Mouse (Mus musculus): ENCODE data around the gene Myo7a. TPM values are rescaled to one million over a fixed set of nuclear protein-coding genes. Genes with fewer than 3 reads are reported as not detected.

Gene Myo7a
- polyA plus RNA-seq, 1 experiment = 28.1 TPM

DNA sequence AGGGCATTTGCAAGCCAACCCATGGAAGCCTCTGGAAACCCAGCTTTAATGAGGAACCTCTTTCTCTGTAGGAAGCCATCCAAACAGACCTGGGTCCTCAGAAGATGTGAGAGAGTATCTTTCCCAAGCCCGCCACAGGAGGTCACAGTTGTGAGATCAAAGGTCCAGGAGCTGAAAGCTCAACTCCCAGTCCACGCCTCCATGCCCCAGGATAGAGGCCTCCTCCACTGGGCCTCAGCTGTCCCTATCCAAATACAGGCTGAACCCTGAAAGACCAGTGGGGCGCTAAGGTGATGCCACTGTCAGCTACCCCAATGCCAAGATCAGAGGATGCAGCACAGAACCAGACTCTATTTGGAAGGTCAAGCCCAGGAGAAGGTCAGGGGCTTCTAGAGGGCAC, 23.3 kb upstream of the Myo7a start:
- no peak for TF ChIP-seq CTCF (IDR thresholded peaks at IDR 0.05; ENCODE audit: extremely low read depth, insufficient read depth, insufficient read length, insufficient replicate concordance)
- TF ChIP-seq POLR2A (IDR thresholded peaks at IDR 0.05; ENCODE audit: low read depth, low read length) = no peak
- no peak overlapping the region for H3K27ac ChIP-seq (ENCODE audit: insufficient read depth, low read length)
- no peaks in the 10 kb centered on the region for H3K4me1 ChIP-seq (ENCODE audit: control insufficient read depth, insufficient read depth, insufficient read length)
- 91% methylated on average over 3 of the region's 3 CpGs for WGBS
- DNase-seq (ENCODE audit: low read depth in 1 of 2, low spot score in 2 of 2) = no peak
- H3K4me3 ChIP-seq (ENCODE audit: extremely low read depth, insufficient read depth, insufficient read length) = no peak overlapping the region
- H3K27me3 ChIP-seq (ENCODE audit: control insufficient read depth, insufficient read depth, low read length) = no peaks in the 10 kb centered on the region
- no peaks in the 10 kb centered on the region for H3K36me3 ChIP-seq (ENCODE audit: control insufficient read depth, insufficient read depth, low read length)

DNA sequence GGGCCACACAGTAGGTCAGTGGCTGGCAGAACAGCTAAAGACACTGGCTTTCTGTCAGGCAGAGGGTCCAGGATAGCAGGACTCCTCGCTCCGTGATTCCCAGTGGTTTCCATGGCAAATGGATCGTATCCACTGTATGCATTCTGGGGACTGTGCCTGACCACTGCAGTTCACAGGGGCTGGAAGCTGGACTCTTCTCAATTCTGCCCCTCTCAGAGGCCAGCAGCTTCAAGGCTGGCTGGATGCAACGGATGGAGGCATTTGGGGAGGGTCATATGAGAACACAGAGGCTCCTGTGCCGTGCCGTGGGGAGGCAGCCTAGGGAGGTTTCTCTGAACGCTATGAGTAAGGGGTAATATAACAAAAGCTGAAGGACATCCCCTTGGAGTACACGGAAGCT, 22.9 kb upstream of the Myo7a start:
- no peak overlapping the region for H3K4me3 ChIP-seq (ENCODE audit: extremely low read depth, insufficient read depth, insufficient read length)
- 96% methylated on average over 8 of the region's 8 CpGs for WGBS
- H3K4me1 ChIP-seq (ENCODE audit: control insufficient read depth, insufficient read depth, insufficient read length) = no peaks in the 10 kb centered on the region
- no peaks in the 10 kb centered on the region for H3K27me3 ChIP-seq (ENCODE audit: control insufficient read depth, insufficient read depth, low read length)
- H3K36me3 ChIP-seq (ENCODE audit: control insufficient read depth, insufficient read depth, low read length) = no peaks in the 10 kb centered on the region
- H3K27ac ChIP-seq (ENCODE audit: insufficient read depth, low read length) = no peak overlapping the region
- TF ChIP-seq POLR2A (IDR thresholded peaks at IDR 0.05; ENCODE audit: low read depth, low read length) (no peak), CTCF (IDR thresholded peaks at IDR 0.05; ENCODE audit: extremely low read depth, insufficient read depth, insufficient read length, insufficient replicate concordance) (no peak)
- DNase-seq (ENCODE audit: low read depth in 1 of 2, low spot score in 2 of 2) = no peak

DNA sequence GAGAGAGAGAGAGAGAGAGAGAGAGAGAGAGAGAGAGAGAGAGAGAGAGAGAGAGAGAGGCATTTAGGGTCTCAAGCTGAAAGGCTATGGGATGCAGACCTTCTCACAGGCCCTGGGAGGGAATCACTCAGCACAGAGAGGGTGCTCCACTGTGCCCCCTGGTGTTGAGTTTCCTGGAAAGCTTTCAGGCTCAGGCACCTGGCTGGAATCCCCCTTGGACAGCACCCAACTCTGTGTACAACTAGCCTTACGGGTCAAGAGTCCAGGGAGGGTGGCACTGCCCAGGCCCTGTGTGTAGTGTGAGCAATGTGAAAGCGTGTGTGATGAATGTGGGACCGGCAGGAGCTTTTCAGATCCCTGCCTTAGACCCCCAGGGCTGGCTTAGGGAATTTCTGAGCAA, 21.9 kb upstream of the Myo7a start:
- no peak overlapping the region for H3K27ac ChIP-seq (ENCODE audit: insufficient read depth, low read length)
- DNase-seq (ENCODE audit: low read depth in 1 of 2, low spot score in 2 of 2) = no peak
- H3K4me1 ChIP-seq (ENCODE audit: control insufficient read depth, insufficient read depth, insufficient read length) = no peaks in the 10 kb centered on the region
- TF ChIP-seq POLR2A (IDR thresholded peaks at IDR 0.05; ENCODE audit: low read depth, low read length) = no peak
- no peak for TF ChIP-seq CTCF (IDR thresholded peaks at IDR 0.05; ENCODE audit: extremely low read depth, insufficient read depth, insufficient read length, insufficient replicate concordance)
- no peak overlapping the region for H3K4me3 ChIP-seq (ENCODE audit: extremely low read depth, insufficient read depth, insufficient read length)
- H3K27me3 ChIP-seq (ENCODE audit: control insufficient read depth, insufficient read depth, low read length) = no peaks in the 10 kb centered on the region
- H3K36me3 ChIP-seq (ENCODE audit: control insufficient read depth, insufficient read depth, low read length) = no peaks in the 10 kb centered on the region
- WGBS = 89% methylated on average over 3 of the region's 3 CpGs

DNA sequence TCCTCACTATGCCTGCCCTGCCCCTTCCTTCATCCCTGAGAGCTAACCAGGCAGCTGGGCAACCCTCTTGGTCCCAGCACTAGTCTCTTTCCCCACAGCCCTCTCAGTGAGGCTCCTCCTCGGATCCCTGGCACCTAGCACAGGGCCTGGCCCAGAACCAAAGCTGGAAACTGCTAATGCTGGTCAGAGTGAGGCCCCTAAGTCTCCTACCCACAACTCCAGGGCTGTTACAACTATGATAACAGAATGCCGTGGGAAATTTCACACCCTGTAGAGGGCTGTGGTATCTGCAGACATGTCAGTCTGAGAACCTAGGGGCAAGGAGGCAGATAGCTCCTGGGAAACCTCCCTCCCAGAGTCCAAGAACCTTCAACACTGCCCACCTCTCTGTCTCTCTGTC, 21.3 kb upstream of the Myo7a start:
- no peaks in the 10 kb centered on the region for H3K4me1 ChIP-seq (ENCODE audit: control insufficient read depth, insufficient read depth, insufficient read length)
- no peaks in the 10 kb centered on the region for H3K36me3 ChIP-seq (ENCODE audit: control insufficient read depth, insufficient read depth, low read length)

DNA sequence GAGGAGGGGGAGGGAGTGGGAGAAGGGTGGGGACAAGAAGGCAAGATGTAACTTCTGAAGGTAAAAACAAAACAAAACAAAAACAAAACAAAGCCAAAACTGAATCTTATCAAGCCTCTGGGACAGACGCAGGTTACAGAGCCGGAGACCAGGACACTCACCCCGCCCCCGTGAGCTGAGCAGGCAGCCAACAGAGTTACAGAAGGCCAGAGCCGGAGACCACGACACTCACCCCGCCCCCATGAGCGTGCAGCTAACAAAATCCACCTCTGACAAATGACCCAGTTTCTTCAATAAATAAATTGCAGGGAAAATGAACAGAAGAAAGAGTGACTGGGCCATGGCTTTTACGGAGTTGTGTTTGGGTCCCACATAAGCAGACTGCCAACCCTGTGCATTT, 19.9 kb upstream of the Myo7a start:
- TF ChIP-seq POLR2A (IDR thresholded peaks at IDR 0.05; ENCODE audit: low read depth, low read length) = no peak
- TF ChIP-seq CTCF (IDR thresholded peaks at IDR 0.05; ENCODE audit: extremely low read depth, insufficient read depth, insufficient read length, insufficient replicate concordance) = no peak
- WGBS = 82% methylated on average over 9 of the region's 9 CpGs
- DNase-seq (ENCODE audit: low read depth in 1 of 2, low spot score in 2 of 2) = no peak
- H3K4me1 ChIP-seq (ENCODE audit: control insufficient read depth, insufficient read depth, insufficient read length) = no peaks in the 10 kb centered on the region
- no peak overlapping the region for H3K4me3 ChIP-seq (ENCODE audit: extremely low read depth, insufficient read depth, insufficient read length)
- H3K36me3 ChIP-seq (ENCODE audit: control insufficient read depth, insufficient read depth, low read length) = no peaks in the 10 kb centered on the region
- no peak overlapping the region for H3K27ac ChIP-seq (ENCODE audit: insufficient read depth, low read length)
- no peaks in the 10 kb centered on the region for H3K27me3 ChIP-seq (ENCODE audit: control insufficient read depth, insufficient read depth, low read length)

More for the DNA sequence above, 21.3 kb upstream of the Myo7a start:
- Histone ChIP-seq H3K4me3 (ENCODE audit: extremely low read depth, insufficient read depth, insufficient read length) (no peak overlapping the region), H3K27me3 (ENCODE audit: control insufficient read depth, insufficient read depth, low read length) (no peaks in the 10 kb centered on the region), H3K27ac (ENCODE audit: insufficient read depth, low read length) (no peak overlapping the region)
- TF ChIP-seq CTCF (IDR thresholded peaks at IDR 0.05; ENCODE audit: extremely low read depth, insufficient read depth, insufficient read length, insufficient replicate concordance) (no peak), POLR2A (IDR thresholded peaks at IDR 0.05; ENCODE audit: low read depth, low read length) (no peak)
- DNase-seq (ENCODE audit: low read depth in 1 of 2, low spot score in 2 of 2) = no peak
- 76% methylated on average over 2 of the region's 2 CpGs for WGBS

DNA sequence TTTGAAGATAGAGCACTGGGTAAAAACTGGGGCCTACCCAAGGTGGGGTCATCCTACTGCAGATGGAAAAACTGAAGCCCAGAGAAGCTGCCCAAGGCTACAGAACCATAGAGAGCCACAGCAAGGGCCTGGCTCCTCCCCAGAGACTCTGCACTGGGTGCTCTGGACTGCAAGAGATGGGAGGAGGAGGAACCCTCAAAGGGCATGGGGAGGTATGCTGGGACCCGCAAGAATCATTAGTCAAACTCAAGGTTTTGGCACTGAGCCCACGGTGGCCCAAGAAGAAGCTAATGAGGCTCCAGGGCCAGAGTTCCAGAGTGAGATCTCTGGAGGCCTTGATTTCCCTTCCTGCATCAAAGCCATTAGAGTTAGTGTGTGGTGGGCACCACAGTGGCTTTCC, 18.7 kb upstream of the Myo7a start:
- Histone ChIP-seq H3K4me1 (ENCODE audit: control insufficient read depth, insufficient read depth, insufficient read length) (no peaks in the 10 kb centered on the region), H3K27me3 (ENCODE audit: control insufficient read depth, insufficient read depth, low read length) (no peaks in the 10 kb centered on the region), H3K36me3 (ENCODE audit: control insufficient read depth, insufficient read depth, low read length) (no peaks in the 10 kb centered on the region), H3K27ac (ENCODE audit: insufficient read depth, low read length) (no peak overlapping the region), H3K4me3 (ENCODE audit: extremely low read depth, insufficient read depth, insufficient read length) (no peak overlapping the region)
- TF ChIP-seq CTCF (IDR thresholded peaks at IDR 0.05; ENCODE audit: extremely low read depth, insufficient read depth, insufficient read length, insufficient replicate concordance) (no peak), POLR2A (IDR thresholded peaks at IDR 0.05; ENCODE audit: low read depth, low read length) (no peak)
- DNase-seq (ENCODE audit: low read depth in 1 of 2, low spot score in 2 of 2) = no peak
- WGBS = 76% methylated on average over 2 of the region's 2 CpGs

DNA sequence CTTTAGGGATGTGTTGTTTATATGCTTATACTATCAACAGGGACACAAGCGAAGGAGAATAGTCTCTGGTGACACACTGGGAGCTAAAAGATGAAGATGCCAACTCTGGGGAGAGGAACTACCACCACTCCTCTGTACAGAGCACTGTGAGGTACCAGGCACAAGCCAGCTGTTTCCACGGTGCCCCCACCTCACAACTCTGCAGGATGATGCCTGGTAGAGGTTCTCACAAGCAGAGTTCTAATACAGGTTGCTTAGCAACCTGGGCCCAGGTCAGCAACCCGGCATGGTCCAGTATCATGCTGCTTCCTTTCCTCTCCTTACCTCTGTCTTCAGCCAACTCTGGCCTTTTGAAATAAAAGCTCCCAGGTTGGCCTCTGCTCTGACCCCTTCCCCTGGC, 18.3 kb upstream of the Myo7a start:
- no peaks in the 10 kb centered on the region for H3K27me3 ChIP-seq (ENCODE audit: control insufficient read depth, insufficient read depth, low read length)
- DNase-seq (ENCODE audit: low read depth in 1 of 2, low spot score in 2 of 2) = no peak
- H3K4me3 ChIP-seq (ENCODE audit: extremely low read depth, insufficient read depth, insufficient read length) = no peak overlapping the region
- TF ChIP-seq CTCF (IDR thresholded peaks at IDR 0.05; ENCODE audit: extremely low read depth, insufficient read depth, insufficient read length, insufficient replicate concordance) (no peak), POLR2A (IDR thresholded peaks at IDR 0.05; ENCODE audit: low read depth, low read length) (no peak)
- H3K4me1 ChIP-seq (ENCODE audit: control insufficient read depth, insufficient read depth, insufficient read length) = no peaks in the 10 kb centered on the region
- no peak overlapping the region for H3K27ac ChIP-seq (ENCODE audit: insufficient read depth, low read length)
- 87% methylated on average over 3 of the region's 3 CpGs for WGBS
- no peaks in the 10 kb centered on the region for H3K36me3 ChIP-seq (ENCODE audit: control insufficient read depth, insufficient read depth, low read length)

Measured in spleen, adult 2 months (tissue).